Mouse (Mus musculus) c-Kit-positive CD71-negative TER-119-negative erythroid progenitor cells, embryonic 14.5 days (primary cell): Measurements from ENCODE around the gene Cfdp1.

Experiments used
- DNase-seq: peaks from one replicate; pipeline ENCODE4 v3.0.0-alpha.2; 2013; ENCODE audit warnings: low read depth

Gene Cfdp1

GRCm38 (mm10) chr8:111739604-111740003 lies 114.5 kb downstream of the Cfdp1 start:
- DNase-seq, result no peak

GRCm38 (mm10) chr8:111738867-111739266 lies 115.2 kb downstream of the Cfdp1 start:
- DNase-seq, result no peak

- DNase-seq, result no peak
These were observed 117.8 kb downstream of the Cfdp1 start for GRCm38 (mm10) chr8:111736321-111736720.

GRCm38 (mm10) chr8:111735791-111736190 lies 118.3 kb downstream of the Cfdp1 start:
- no peak for DNase-seq

- no peak for DNase-seq
These were observed 118.7 kb downstream of the Cfdp1 start for GRCm38 (mm10) chr8:111735335-111735761.

- DNase-seq, result no peak
These were observed 119.7 kb downstream of the Cfdp1 start for GRCm38 (mm10) chr8:111734244-111734960.

GRCm38 (mm10) chr8:111733581-111734243 lies 120.4 kb downstream of the Cfdp1 start:
- DNase-seq, result no peak

GRCm38 (mm10) chr8:111732406-111733085 lies 121.5 kb downstream of the Cfdp1 start:
- no peak for DNase-seq

GRCm38 (mm10) chr8:111732004-111732403 lies 122.1 kb downstream of the Cfdp1 start:
- peak; percentile 80 for DNase-seq

GRCm38 (mm10) chr8:111731231-111731977 lies 122.7 kb downstream of the Cfdp1 start:
- no peak for DNase-seq

GRCm38 (mm10) chr8:111729233-111730170 lies 124.6 kb downstream of the Cfdp1 start:
- no peak for DNase-seq

- no peak for DNase-seq
These were observed 125.6 kb downstream of the Cfdp1 start for GRCm38 (mm10) chr8:111728481-111728880.

GRCm38 (mm10) chr8:111727553-111727952 lies 126.5 kb downstream of the Cfdp1 start:
- no peak for DNase-seq

- no peak for DNase-seq
These were observed 127.8 kb downstream of the Cfdp1 start for GRCm38 (mm10) chr8:111726102-111726900.

GRCm38 (mm10) chr8:111725341-111725740 lies 128.8 kb downstream of the Cfdp1 start:
- DNase-seq, result no peak

GRCm38 (mm10) chr8:111720115-111720544 lies 134.0 kb downstream of the Cfdp1 start:
- peak; percentile 19 for DNase-seq

GRCm38 (mm10) chr8:111718937-111719336 lies 135.2 kb downstream of the Cfdp1 start:
- DNase-seq, result no peak
